Mouse (Mus musculus) forebrain, embryonic 15.5 days (tissue): Measurements from ENCODE around the gene Rpl12. TPM values are rescaled to one million over a fixed set of nuclear protein-coding genes. Genes with fewer than 3 reads are reported as not detected.

Source experiments
- ATAC-seq: fragments of 200-750 bp; cut with Nextera tagmentation; replicated peaks from 2 replicates; pipeline ENCODE4 v1.8.0; 2017; ENCODE audit warnings: mild to moderate bottlenecking, moderate TSS enrichment, moderate library complexity
- H3K27ac ChIP-seq: fragments of 300-500 bp; sonication (generic); replicated peaks from 2 replicates; pipeline ENCODE4 v1.5.1; 2015; ENCODE audit warnings: mild to moderate bottlenecking, inconsistent platforms
- H3K27me3 ChIP-seq: fragments of 300-500 bp; sonication (generic); 2 replicates; pipeline ENCODE4 v1.6.1; 2015; ENCODE audit warnings: inconsistent platforms
- H3K36me3 ChIP-seq: fragments of 300-500 bp; sonication (generic); 2 replicates; pipeline ENCODE4 v1.6.1; 2015; ENCODE audit warnings: mild to moderate bottlenecking, inconsistent platforms
- H3K4me1 ChIP-seq: fragments of 300-500 bp; sonication (generic); 2 replicates; pipeline ENCODE4 v1.6.1; 2015; ENCODE audit warnings: inconsistent platforms
- H3K4me2 ChIP-seq: fragments of 300-500 bp; sonication (generic); replicated peaks from 2 replicates; pipeline ENCODE4 v1.6.1; 2015; ENCODE audit warnings: mild to moderate bottlenecking, inconsistent platforms
- H3K4me3 ChIP-seq: fragments of 300-500 bp; sonication (generic); 2 replicates; pipeline ENCODE4 v1.5.1; 2015; ENCODE audit warnings: mild to moderate bottlenecking, inconsistent platforms
- H3K9ac ChIP-seq: fragments of 300-500 bp; sonication (generic); replicated peaks from 2 replicates; pipeline ENCODE4 v1.6.1; 2015; ENCODE audit warnings: mild to moderate bottlenecking, inconsistent platforms
- H3K9me3 ChIP-seq: fragments of 300-500 bp; sonication (generic); 2 replicates; pipeline ENCODE4 v1.6.1; 2016; ENCODE audit warnings: inconsistent platforms
- WGBS: fragments of 180-500 bp; shearing (Covaris S2); methylation state at CpG from one replicate; pipeline ENCODE4 v1.1.7; 2015; ENCODE audit warnings: mixed read lengths; 5-methylcytosine and 5-hydroxymethylcytosine counted together
- polyA plus RNA-seq: library from polyadenylated mRNA; unstranded; fragments of >200 nt; fragmentation: Nextera tagmentation; extraction: Ambion mirVana; gene quantifications from 2 replicates; pipeline ENCODE4 v1.2.1, GENCODE M21; 2015

Rpl12 gene
- polyA plus RNA-seq, 1 experiment from 2014 or later: 96.9 TPM

DNA sequence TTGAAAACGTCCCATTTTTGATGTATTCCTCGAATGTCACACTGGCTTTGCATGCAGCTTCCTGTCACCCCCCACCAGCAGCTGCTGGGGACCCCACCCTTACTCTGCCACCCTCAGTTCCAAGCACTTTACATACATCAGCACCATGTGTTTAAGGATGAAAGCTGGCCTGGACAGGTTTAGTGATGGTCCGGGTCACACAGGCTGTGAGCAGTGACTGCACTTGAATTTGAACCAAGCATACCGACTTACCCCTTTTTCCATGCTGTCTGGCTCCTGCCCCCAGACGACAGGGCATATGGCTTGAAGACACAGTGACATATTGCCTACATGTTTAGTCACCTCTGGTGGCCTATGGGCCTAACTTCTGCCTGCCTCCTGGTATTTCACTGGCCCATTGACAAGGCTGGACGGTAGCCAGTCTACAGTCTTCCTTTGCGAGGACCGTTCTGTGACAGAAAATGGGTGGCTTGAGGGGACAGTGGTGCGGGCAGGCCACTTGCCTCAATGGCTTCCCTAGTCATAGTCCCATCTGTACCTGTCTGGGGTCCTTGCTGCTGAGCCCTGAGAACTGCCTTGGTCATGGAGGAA is 6.8 kb downstream of the Rpl12 start:
- H3K36me3 ChIP-seq: peaks cover 20% of the 10 kb centered on the region
- peak overlapping the region; percentile 87 for H3K4me2 ChIP-seq
- 86% methylated on average over 9 of the region's 9 CpGs for WGBS
- no peak overlapping the region for H3K27ac ChIP-seq
- no peak for ATAC-seq
- no peaks in the 10 kb centered on the region for H3K9me3 ChIP-seq
- H3K4me1 ChIP-seq: peaks cover 45% of the 10 kb centered on the region
- H3K9ac ChIP-seq: no peak overlapping the region; the same call in 1 of the 2 replicates
- H3K27me3 ChIP-seq: no peaks in the 10 kb centered on the region
- H3K4me3 ChIP-seq: no peak overlapping the region

DNA sequence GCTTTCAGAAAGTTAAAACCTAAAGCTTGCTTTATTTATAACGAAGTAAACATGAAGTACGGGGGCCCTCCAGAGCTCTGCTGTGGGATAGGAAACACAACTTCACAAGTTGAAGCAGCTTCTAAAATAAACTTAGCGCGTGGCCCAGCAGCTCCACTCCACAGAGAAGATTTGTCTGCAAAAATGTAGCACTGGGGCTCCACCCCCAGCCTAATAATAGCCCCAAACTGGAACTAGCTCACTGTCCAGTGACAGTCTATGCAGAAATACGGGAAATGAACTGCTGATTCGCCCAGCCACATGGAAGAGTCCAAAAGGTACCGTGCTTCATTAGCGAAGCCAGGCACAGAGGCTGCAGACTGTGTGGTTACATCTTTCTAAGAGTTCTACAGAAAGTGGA is 8.0 kb downstream of the Rpl12 start:
- ATAC-seq: no peak
- no peak overlapping the region for H3K27ac ChIP-seq
- WGBS: 90% methylated on average over 8 of the region's 8 CpGs
- H3K9ac ChIP-seq: no peak overlapping the region
- H3K4me2 ChIP-seq: no peak overlapping the region
- no peak overlapping the region for H3K4me3 ChIP-seq
- no peaks in the 10 kb centered on the region for H3K27me3 ChIP-seq
- H3K36me3 ChIP-seq: peaks cover 17% of the 10 kb centered on the region
- no peaks in the 10 kb centered on the region for H3K9me3 ChIP-seq
- H3K4me1 ChIP-seq: peaks cover 33% of the 10 kb centered on the region

DNA sequence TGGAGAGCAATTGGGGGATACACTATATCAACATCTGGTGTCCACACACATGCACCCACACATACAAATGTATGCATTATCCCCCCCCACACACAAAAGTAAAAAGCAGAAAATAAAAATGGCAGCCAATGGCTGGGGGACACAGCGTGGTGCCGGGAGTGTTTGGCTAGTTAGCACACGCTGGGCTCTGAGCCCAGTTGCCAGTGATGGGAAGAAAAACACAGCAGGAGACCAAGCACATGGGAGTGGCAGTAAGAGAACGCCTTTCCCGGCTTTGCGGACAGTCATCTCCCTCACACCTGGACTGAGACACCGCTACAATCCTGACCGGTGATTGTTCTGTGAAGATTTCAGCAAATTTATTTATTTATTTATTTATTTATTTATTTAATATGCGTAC is 9.9 kb downstream of the Rpl12 start:
- Histone ChIP-seq H3K9me3 (no peaks in the 10 kb centered on the region), H3K9ac (no peak overlapping the region), H3K4me3 (no peak overlapping the region), H3K36me3 (peaks cover 15% of the 10 kb centered on the region; the same call in 1 of the 2 replicates), H3K27ac (no peak overlapping the region), H3K4me2 (no peak overlapping the region), H3K4me1 (peaks cover 23% of the 10 kb centered on the region), H3K27me3 (no peaks in the 10 kb centered on the region)
- ATAC-seq: no peak
- 24% methylated on average over 9 of the region's 9 CpGs for WGBS

DNA sequence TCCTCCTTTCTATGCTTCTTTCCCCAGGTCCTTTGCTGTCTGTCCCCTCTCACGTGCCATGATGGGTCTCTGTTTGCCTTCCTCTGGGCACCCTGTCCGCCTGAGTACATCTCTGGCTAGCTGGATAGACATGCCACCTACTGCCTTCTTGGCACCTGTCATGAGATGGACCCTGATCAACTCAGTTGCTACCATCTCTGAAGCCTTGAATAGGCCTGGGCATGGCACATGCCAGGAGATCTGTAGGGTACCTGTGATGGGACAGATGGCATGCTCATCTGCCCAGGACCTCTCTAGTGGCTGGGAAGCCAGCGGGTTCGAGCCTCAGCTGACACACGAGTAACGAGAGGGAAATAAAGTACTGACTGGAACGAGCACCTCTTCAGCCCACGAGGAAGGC is 12.9 kb downstream of the Rpl12 start:
- Histone ChIP-seq H3K27ac (no peak overlapping the region), H3K9ac (no peak overlapping the region), H3K36me3 (peaks cover 15% of the 10 kb centered on the region; the same call in 1 of the 2 replicates), H3K9me3 (no peaks in the 10 kb centered on the region), H3K27me3 (no peaks in the 10 kb centered on the region), H3K4me1 (peaks cover 16% of the 10 kb centered on the region), H3K4me2 (no peak overlapping the region), H3K4me3 (no peak overlapping the region)
- 88% methylated on average over 8 of the region's 8 CpGs for WGBS
- ATAC-seq: no peak

DNA sequence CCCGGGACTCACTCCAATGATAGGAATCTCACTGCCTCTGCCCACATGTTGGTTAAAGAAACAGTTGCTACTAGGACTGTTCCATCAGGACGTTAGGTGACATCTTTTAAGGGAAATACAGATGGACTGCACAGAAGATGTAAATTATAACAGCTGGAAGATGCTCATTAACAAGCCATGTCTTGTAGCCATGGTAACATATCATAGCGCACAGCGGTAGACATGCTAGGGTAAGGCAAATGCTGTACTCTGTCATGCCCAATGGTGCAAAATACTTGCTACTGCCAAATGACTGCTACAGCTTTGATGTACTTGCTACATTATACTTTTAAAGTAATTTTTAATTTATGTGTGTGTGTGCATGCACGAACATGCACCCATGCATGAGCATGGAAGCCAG is 15.8 kb downstream of the Rpl12 start:
- H3K4me1 ChIP-seq: peaks cover 20% of the 10 kb centered on the region
- H3K4me2 ChIP-seq: no peak overlapping the region
- H3K9ac ChIP-seq: no peak overlapping the region
- H3K27ac ChIP-seq: peak overlapping the region; percentile 50; the same call in 1 of the 2 replicates
- H3K36me3 ChIP-seq: peaks cover 15% of the 10 kb centered on the region; the same call in 1 of the 2 replicates
- no peak overlapping the region for H3K4me3 ChIP-seq
- H3K9me3 ChIP-seq: no peaks in the 10 kb centered on the region
- WGBS: 75% methylated on average over 5 of the region's 5 CpGs
- no peak for ATAC-seq
- H3K27me3 ChIP-seq: no peaks in the 10 kb centered on the region

DNA sequence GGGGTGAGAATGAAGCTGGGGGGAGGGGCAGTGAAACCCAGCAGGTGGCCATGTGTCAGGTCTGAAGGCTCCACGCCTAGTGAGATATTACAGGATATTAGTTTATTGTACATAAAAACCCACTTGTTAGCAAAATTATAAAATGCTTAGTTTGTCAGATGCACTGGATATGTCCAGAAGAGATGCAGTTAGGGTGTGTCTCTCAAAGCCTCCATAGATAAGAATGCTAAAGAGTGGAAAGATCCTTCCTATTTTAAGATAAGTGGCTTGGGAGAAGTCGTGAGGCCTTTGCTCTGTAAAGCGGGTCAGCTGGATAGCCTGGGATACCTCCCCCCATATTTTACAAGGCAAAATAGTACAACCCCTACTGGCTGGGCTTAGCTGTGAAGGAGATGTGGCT is 17.3 kb downstream of the Rpl12 start:
- no peak overlapping the region for H3K4me2 ChIP-seq
- peaks cover 10% of the 10 kb centered on the region; the same call in 1 of the 2 replicates for H3K36me3 ChIP-seq
- ATAC-seq: no peak
- 82% methylated on average over 3 of the region's 3 CpGs for WGBS
- H3K27ac ChIP-seq: no peak overlapping the region
- no peaks in the 10 kb centered on the region for H3K27me3 ChIP-seq
- H3K4me3 ChIP-seq: no peak overlapping the region
- H3K9me3 ChIP-seq: no peaks in the 10 kb centered on the region
- peaks cover 31% of the 10 kb centered on the region for H3K4me1 ChIP-seq
- H3K9ac ChIP-seq: no peak overlapping the region

DNA sequence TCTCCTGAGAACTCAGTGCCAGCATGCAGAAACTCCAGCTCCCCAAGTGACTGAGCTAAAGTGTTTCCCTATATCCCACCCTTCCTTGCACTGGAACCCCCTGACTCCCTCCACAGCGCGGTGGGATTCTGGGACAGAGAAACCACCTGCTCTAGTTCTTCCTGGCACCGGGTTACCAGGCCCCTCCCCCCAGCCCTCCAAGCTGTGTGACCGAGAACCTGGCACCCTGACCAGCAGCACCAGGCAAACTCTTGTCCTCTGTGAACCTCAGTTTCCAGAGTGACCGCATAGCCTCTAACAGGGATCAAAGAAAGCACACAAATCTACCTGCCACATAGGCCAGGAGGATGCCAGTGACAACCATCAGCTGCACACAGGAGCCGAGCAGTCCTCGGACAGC is 18.3 kb downstream of the Rpl12 start:
- Histone ChIP-seq H3K27ac (no peak overlapping the region), H3K27me3 (no peaks in the 10 kb centered on the region), H3K9me3 (no peaks in the 10 kb centered on the region), H3K4me2 (no peak overlapping the region), H3K4me1 (peaks cover 31% of the 10 kb centered on the region), H3K9ac (no peak overlapping the region), H3K36me3 (0 out of 2 replicates have a peak, but pooled peaks cover 6% of the 10 kb centered on the region), H3K4me3 (no peak overlapping the region)
- 88% methylated on average over 7 of the region's 7 CpGs for WGBS
- no peak for ATAC-seq

DNA sequence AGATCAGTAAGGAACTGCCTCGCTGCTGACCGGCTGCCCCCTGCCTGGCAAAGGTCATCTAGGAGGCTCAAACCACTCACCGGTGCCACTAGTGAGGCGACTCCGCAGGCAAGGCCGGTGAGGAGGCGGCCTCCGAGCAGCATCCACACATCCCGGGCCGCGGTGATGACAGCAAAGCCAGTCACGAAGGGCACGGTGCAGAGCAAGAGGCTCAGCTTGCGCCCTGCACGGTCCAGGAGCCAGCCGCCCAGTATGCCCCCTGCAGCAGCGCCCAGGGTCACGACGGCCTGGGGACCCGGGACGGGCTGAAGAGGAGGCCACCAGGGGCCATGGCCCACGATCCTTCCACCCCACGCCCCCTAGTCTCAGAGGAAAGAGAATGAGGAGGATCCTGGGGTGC is 19.9 kb downstream of the Rpl12 start:
- Histone ChIP-seq H3K27ac (peak overlapping the region; percentile 54; the same call in 1 of the 2 replicates), H3K36me3 (no peaks in the 10 kb centered on the region), H3K4me1 (peaks cover 31% of the 10 kb centered on the region), H3K27me3 (no peaks in the 10 kb centered on the region), H3K4me3 (peak overlapping the region; percentile 68), H3K9me3 (no peaks in the 10 kb centered on the region), H3K4me2 (peak overlapping the region; percentile 98), H3K9ac (peak overlapping the region; percentile 89)
- ATAC-seq: peak; percentile 46
- WGBS: under 1% methylated on average over 23 of the region's 23 CpGs

DNA sequence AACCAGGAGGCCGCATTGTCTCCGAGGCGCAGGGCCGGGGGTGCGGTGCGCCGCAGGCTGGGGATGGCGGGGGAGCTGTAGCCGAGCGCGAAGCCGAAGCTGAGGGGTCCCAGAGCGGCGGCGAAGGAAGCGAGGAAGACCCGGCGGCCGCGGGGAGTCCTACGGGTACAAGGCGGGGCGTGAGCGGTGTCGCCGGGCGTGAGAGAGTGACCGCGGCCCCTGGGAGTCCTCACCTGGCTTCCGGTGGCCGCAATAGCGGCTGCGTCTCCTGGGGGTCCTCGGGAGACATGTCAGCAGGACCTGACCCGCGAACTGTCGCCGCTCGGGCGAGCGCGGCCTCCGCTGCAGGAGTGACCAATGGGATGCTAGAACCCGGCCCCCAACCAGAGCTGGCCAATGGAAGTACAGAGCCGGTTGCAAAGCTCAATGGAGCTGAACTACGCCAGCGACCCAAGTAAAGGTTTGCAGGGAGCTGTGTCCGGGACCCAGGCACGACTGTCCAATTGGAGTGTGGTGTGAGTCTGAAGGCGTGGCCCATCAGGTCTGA is 20.4 kb downstream of the Rpl12 start, which contains the start of gene Slc2a8:
TSS of gene Slc2a8 (minus strand) at position 359 of the 547 bp plus-strand sequence.
- peak; percentile 99 for ATAC-seq
- H3K4me3 ChIP-seq: peak within 1 kb of the TSS; percentile 68
- no peaks in the 10 kb centered on the region for H3K9me3 ChIP-seq
- WGBS: under 1% methylated on average over 50 of the region's 50 CpGs
- H3K27ac ChIP-seq: peak within 1 kb of the TSS; percentile 54; the same call in 1 of the 2 replicates
- no peaks in the 10 kb centered on the region for H3K27me3 ChIP-seq
- H3K4me2 ChIP-seq: peak within 1 kb of the TSS; percentile 98
- peaks cover 28% of the 10 kb centered on the region for H3K4me1 ChIP-seq
- no peaks in the 10 kb centered on the region for H3K36me3 ChIP-seq
- H3K9ac ChIP-seq: peak within 1 kb of the TSS; percentile 89

DNA sequence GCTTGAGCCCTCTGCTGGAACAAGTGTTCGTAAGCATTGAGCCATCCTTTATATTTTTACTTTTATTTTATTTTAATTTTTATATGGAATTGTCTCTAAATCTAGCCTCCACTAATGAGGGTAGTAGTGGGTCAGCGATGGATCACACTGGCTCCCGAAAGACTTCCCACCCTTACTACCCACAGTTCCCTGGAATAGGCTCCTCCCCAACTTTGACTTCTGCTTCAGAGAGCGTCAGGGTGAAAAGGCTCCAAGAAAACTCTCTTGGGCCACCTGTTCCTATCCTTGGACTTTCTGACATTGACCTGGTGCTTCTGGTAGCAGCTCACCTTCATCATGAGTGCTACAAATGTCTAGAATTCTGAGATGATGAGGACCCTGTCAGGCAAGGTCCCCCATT is 21.3 kb downstream of the Rpl12 start:
- Histone ChIP-seq H3K27me3 (no peaks in the 10 kb centered on the region), H3K4me3 (peak overlapping the region; percentile 68), H3K4me1 (peaks cover 22% of the 10 kb centered on the region), H3K27ac (no peak overlapping the region), H3K36me3 (no peaks in the 10 kb centered on the region), H3K9me3 (no peaks in the 10 kb centered on the region), H3K9ac (0 out of 2 replicates have a peak overlapping the region, but pooled peaks have one; percentile 24), H3K4me2 (peak overlapping the region; percentile 98)
- ATAC-seq: no peak
- WGBS: 3% methylated on average over 4 of the region's 4 CpGs

DNA sequence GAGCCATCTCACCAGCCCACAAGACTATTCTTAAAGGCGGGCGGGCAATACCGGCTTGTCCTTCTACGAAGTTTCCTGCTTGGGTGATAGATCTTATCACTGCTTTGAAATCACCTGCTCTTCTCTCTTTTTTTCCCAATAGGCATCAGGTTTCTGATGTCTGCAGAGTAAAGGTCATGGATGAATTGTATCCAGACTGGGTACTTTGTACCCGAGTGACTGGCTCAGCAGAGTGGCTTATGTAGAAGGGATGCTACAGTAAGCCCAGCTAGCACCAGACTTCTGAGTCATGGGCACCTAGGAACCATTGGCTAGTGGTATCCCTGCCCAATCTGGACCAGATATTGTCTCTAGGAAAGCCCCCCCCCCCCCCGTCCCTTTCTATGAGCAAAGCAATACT is 22.3 kb downstream of the Rpl12 start:
- Histone ChIP-seq H3K9ac (no peak overlapping the region), H3K4me1 (peaks cover 22% of the 10 kb centered on the region), H3K27ac (no peak overlapping the region), H3K27me3 (no peaks in the 10 kb centered on the region), H3K36me3 (no peaks in the 10 kb centered on the region), H3K9me3 (no peaks in the 10 kb centered on the region), H3K4me3 (no peak overlapping the region), H3K4me2 (no peak overlapping the region)
- 66% methylated on average over 6 of the region's 6 CpGs for WGBS
- ATAC-seq: no peak

DNA sequence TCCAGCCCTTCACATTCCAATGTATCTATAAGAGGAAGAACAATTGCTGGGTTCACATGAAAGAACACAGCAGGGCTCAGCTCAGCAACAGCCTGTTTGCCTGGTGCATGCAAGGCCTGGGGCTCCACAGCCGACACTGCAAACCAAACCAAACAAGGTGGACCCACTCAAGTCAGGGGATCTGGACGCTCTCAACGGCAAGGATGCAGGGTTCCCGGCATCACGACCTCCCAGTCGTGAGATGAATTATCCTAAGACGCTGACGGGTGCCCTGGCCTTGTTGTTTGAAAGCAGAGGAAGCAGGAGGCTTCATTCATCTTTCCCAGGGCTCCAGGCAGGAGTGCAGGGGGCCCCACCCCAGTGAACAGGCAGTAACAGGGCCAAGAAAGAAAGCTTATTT is 24.5 kb downstream of the Rpl12 start:
- H3K27me3 ChIP-seq: no peaks in the 10 kb centered on the region
- H3K9ac ChIP-seq: no peak overlapping the region
- H3K9me3 ChIP-seq: no peaks in the 10 kb centered on the region
- H3K4me1 ChIP-seq: peaks cover 16% of the 10 kb centered on the region
- no peaks in the 10 kb centered on the region for H3K36me3 ChIP-seq
- no peak for ATAC-seq
- H3K27ac ChIP-seq: no peak overlapping the region
- WGBS: 71% methylated on average over 8 of the region's 8 CpGs
- H3K4me2 ChIP-seq: no peak overlapping the region
- H3K4me3 ChIP-seq: no peak overlapping the region
